Comparison of ENCODE assay signal across 9 mouse cellular contexts in the genomic region with DNA sequence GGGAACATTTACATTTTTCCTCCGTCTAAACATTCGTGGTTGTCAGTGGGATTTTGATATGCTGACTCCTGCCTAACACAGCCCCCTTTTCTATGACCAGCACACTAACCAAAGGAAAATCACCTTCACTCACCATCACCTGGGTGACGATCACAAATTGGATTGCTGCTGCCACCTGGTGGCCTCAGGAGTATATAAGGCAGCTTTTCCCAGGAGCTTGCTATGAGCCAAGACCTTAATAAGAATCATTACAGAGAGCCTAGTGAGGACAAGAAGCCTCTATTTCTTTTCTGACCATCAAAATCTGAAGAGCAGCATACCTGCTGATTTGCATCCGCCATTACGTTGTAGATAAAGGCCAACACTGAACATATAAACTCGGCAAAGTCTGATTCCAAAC.
A peak's percentile ranks its signal among the peaks of the same experiment; 100 is the strongest.
DNase-seq lines count a peak whose midpoint lies in the region; ATAC-seq and TF ChIP-seq lines count a peak whose summit lies in the region.
"Had no signal": no experiment of that assay in that cellular context is flagged by ENCODE, and none has a peak within 500 bp of the region (broad histone marks: within the 10 kb centered on the region; RNA-seq: fewer than 3 reads in every experiment).

No protein-coding gene starts in this region.

- DNase-seq in kidney, adult 18-20 months: peak; percentile 71
- no peak for DNase-seq in Patski (ENCODE audit: low read depth, low spot score)
- peak; percentile 84 to 86 for DNase-seq in cerebellum, postnatal 14 days
- DNase-seq in hindbrain, embryonic 10.5 days (ENCODE audit: low spot score): peak; percentile 37
- DNase-seq in left cerebral cortex, postnatal 10 days (ENCODE audit: extremely low spot score in 1 of 2, low spot score in 2 of 2): peak; percentile 40 to 53
- peak; percentile 68 for DNase-seq in thymus, postnatal 0 days (ENCODE audit: low spot score)

- no peaks in the 10 kb centered on the region for H3K27me3 ChIP-seq in kidney, embryonic 15.5 days
- no peaks in the 10 kb centered on the region for H3K27me3 ChIP-seq in Patski
- peaks cover 2% of the 10 kb centered on the region; the same call in 1 of the 2 replicates for H3K27me3 ChIP-seq in hindbrain, embryonic 10.5 days (ENCODE audit: insufficient read depth, poor library complexity, severe bottlenecking)
- no peaks in the 10 kb centered on the region for H3K27me3 ChIP-seq in midbrain, embryonic 16.5 days (ENCODE audit: control insufficient read depth, insufficient read depth, low read depth, low read length)
- H3K27me3 ChIP-seq: limb, embryonic 13.5 days had no signal

- no peaks in the 10 kb centered on the region for H3K9me3 ChIP-seq in kidney, embryonic 15.5 days (replicated peaks)
- H3K9me3 ChIP-seq in hindbrain, embryonic 10.5 days: no peaks in the 10 kb centered on the region
- no peaks in the 10 kb centered on the region for H3K9me3 ChIP-seq in midbrain, embryonic 16.5 days (replicated peaks; ENCODE audit: control insufficient read depth, low read length, poor library complexity, severe bottlenecking)
- H3K9me3 ChIP-seq: limb, embryonic 13.5 days had no signal

- no peak for ATAC-seq in kidney, embryonic 15.5 days (replicated peaks; ENCODE audit: low FRiP score)
- peak; percentile 67 for ATAC-seq in Patski
- ATAC-seq in midbrain, embryonic 16.5 days: peak; percentile 75

- 34% methylated on average over 6 of the region's 6 CpGs for WGBS in kidney, embryonic 15.5 days
- WGBS in hindbrain, embryonic 10.5 days: 33% methylated on average over 6 of the region's 6 CpGs
- 30% methylated on average over 6 of the region's 6 CpGs for WGBS in midbrain, embryonic 16.5 days

- POLR2A ChIA-PET in Patski (lab: Charles Lee): no interaction called here

- no peaks in the 10 kb centered on the region for H3K36me3 ChIP-seq in kidney, embryonic 15.5 days
- H3K36me3 ChIP-seq in hindbrain, embryonic 10.5 days: no peaks in the 10 kb centered on the region
- H3K36me3 ChIP-seq in midbrain, embryonic 16.5 days (ENCODE audit: control insufficient read depth, insufficient read depth, low read length): no peaks in the 10 kb centered on the region
- H3K36me3 ChIP-seq: limb, embryonic 13.5 days had no signal

- no peak overlapping the region for H3K27ac ChIP-seq in kidney, embryonic 15.5 days
- no peak overlapping the region for H3K27ac ChIP-seq in hindbrain, embryonic 10.5 days
- H3K27ac ChIP-seq in midbrain, embryonic 16.5 days (ENCODE audit: low read length): no peak overlapping the region
- H3K27ac ChIP-seq: limb, embryonic 13.5 days had no signal

- no peak overlapping the region for H3K4me3 ChIP-seq in kidney, embryonic 15.5 days (replicated peaks)
- H3K4me3 ChIP-seq in hindbrain, embryonic 10.5 days: no peak overlapping the region
- no peak overlapping the region for H3K4me3 ChIP-seq in midbrain, embryonic 16.5 days (ENCODE audit: low read depth, low read length)
- H3K4me3 ChIP-seq: limb, embryonic 13.5 days had no signal

- CTCF ChIA-PET in Patski (lab: Charles Lee): interaction anchor here (1.0 to 3.3 kb wide), 7 partner anchors 8 to 653 kb away, joined by 3 to 17 read pairs (median 4); no protein-coding TSS in a partner anchor

- H3K4me2 ChIP-seq in kidney, embryonic 15.5 days: no peak overlapping the region
- H3K4me2 ChIP-seq in midbrain, embryonic 16.5 days (ENCODE audit: low read length): no peak overlapping the region
- H3K4me2 ChIP-seq: limb, embryonic 13.5 days had no signal

- H3K9ac ChIP-seq in kidney, embryonic 15.5 days: no peak overlapping the region
- no peak overlapping the region for H3K9ac ChIP-seq in midbrain, embryonic 16.5 days (ENCODE audit: low read depth, low read length)
- H3K9ac ChIP-seq: limb, embryonic 13.5 days had no signal

- intact Hi-C loops in left cerebral cortex, postnatal 10 days (cut with DNase I): no loop called here

- peak; percentile 84 for TF ChIP-seq CTCF in Patski (IDR thresholded peaks at IDR 0.05)

- in situ Hi-C loops in Patski (cut with MboI; ENCODE audit: low pct_unique_long_range_greater_than_20kb): no loop called here

- H3K4me1 ChIP-seq in kidney, embryonic 15.5 days: peaks cover 17% of the 10 kb centered on the region
- H3K4me1 ChIP-seq in hindbrain, embryonic 10.5 days (replicated peaks): peaks cover 18% of the 10 kb centered on the region
- peaks cover 16% of the 10 kb centered on the region for H3K4me1 ChIP-seq in midbrain, embryonic 16.5 days (ENCODE audit: control insufficient read depth, insufficient read depth, low read length)
